Mouse (Mus musculus) stomach, postnatal 0 days (tissue): ENCODE data around the gene Mapk9.

Source experiments
- CTCF ChIP-seq: IDR thresholded peaks from 2 replicates; pipeline ENCODE4 v1.5.1; 2016; ENCODE audit warnings: antibody characterized with exemption, low read depth, mild to moderate bottlenecking, moderate library complexity
- EP300 ChIP-seq: optimal IDR thresholded peaks from 2 replicates; pipeline ENCODE3; 2016; ENCODE audit warnings: antibody characterized with exemption

- TF ChIP-seq CTCF (no peak), EP300 (no peak)
Measured at GRCm38 (mm10) chr11:49923539-49923938, 77.0 kb downstream of the Mapk9 start.
